Mouse (Mus musculus) hindbrain, embryonic 12.5 days (tissue): ENCODE measurements around the gene Pds5a. TPM values are rescaled to one million over a fixed set of nuclear protein-coding genes. Genes with fewer than 3 reads are reported as not detected.

ENCODE experiments used
- polyA plus RNA-seq: library from polyadenylated mRNA; unstranded; fragments of >200 nt; fragmentation: Nextera tagmentation; extraction: Ambion mirVana; gene quantifications from 2 replicates; pipeline ENCODE4 v1.2.1, GENCODE M21; 2016

The Pds5a gene
- polyA plus RNA-seq, 1 experiment from 2014 or later: 109 TPM

Other genes with a start within 250 kb of the Pds5a start
- not detected in 2 replicates for gene Gm43552, start 205.4 kb downstream of the Pds5a start, polyA plus RNA-seq
- gene Smim14, start 161.1 kb downstream of the Pds5a start, polyA plus RNA-seq: 154 and 157 TPM in 2 replicates
- gene Ube2k, start 161.0 kb downstream of the Pds5a start, polyA plus RNA-seq: 192 and 193 TPM in 2 replicates
- gene N4bp2, start 65.2 kb upstream of the Pds5a start, polyA plus RNA-seq: 37.4 and 41.6 TPM in 2 replicates
- gene Rhoh, start 162.9 kb upstream of the Pds5a start, polyA plus RNA-seq: 0.20 and 0.39 TPM in 2 replicates
- gene Chrna9, start 236.6 kb upstream of the Pds5a start, polyA plus RNA-seq: 0.18 and 0.19 TPM in 2 replicates